ENCODE assay signal across 35 mouse cellular contexts in genomic region chr14:51786335-51786734, GRCm38 (mm10). TPM values are rescaled to one million over a fixed set of nuclear protein-coding genes. Genes with fewer than 3 reads are reported as not detected.
DNase-seq lines count a peak whose midpoint lies in the region; ATAC-seq and TF ChIP-seq lines count a peak whose summit lies in the region.
"Had no signal": no experiment of that assay in that cellular context is flagged by ENCODE, and none has a peak within 500 bp of the region (broad histone marks: within the 10 kb centered on the region; RNA-seq: fewer than 3 reads in every experiment).

No protein-coding gene starts in this region.

- H3K27me3 ChIP-seq in embryonic facial prominence, embryonic 11.5 days (ENCODE audit: control insufficient read depth, insufficient read depth, low read length) = no peaks in the 10 kb centered on the region
- H3K27me3 ChIP-seq in embryonic facial prominence, embryonic 10.5 days (replicated peaks; ENCODE audit: low read depth, poor library complexity, severe bottlenecking) = no peaks in the 10 kb centered on the region
- H3K27me3 ChIP-seq in kidney, embryonic 14.5 days (ENCODE audit: control insufficient read depth, insufficient read depth, low read length) = no peaks in the 10 kb centered on the region
- H3K27me3 ChIP-seq in kidney, postnatal 0 days (ENCODE audit: insufficient read depth, low read length) = no peaks in the 10 kb centered on the region
- H3K27me3 ChIP-seq: embryonic facial prominence, embryonic 12.5 days; embryonic facial prominence, embryonic 15.5 days; heart, embryonic 13.5 days; hindbrain, embryonic 13.5 days; Patski had no signal

- WGBS in embryonic facial prominence, embryonic 11.5 days = 65% methylated on average over 4 of the region's 4 CpGs
- WGBS in embryonic facial prominence, embryonic 10.5 days = 71% methylated on average over 4 of the region's 4 CpGs
- 50% methylated on average over 4 of the region's 4 CpGs for WGBS in kidney, embryonic 14.5 days
- WGBS in kidney, postnatal 0 days = 38% methylated on average over 4 of the region's 4 CpGs

- no peak overlapping the region for H3K4me2 ChIP-seq in embryonic facial prominence, embryonic 11.5 days (ENCODE audit: low read depth, low read length)
- H3K4me2 ChIP-seq in kidney, embryonic 14.5 days (replicated peaks; ENCODE audit: low read depth, low read length) = no peak overlapping the region
- no peak overlapping the region for H3K4me2 ChIP-seq in kidney, postnatal 0 days (ENCODE audit: low read length)
- H3K4me2 ChIP-seq: embryonic facial prominence, embryonic 12.5 days; embryonic facial prominence, embryonic 15.5 days; heart, embryonic 13.5 days; hindbrain, embryonic 13.5 days had no signal

- no peak overlapping the region for H3K9ac ChIP-seq in embryonic facial prominence, embryonic 11.5 days (replicated peaks; ENCODE audit: low read length)
- H3K9ac ChIP-seq in kidney, embryonic 14.5 days (ENCODE audit: low read depth, low read length) = no peak overlapping the region
- H3K9ac ChIP-seq in kidney, postnatal 0 days (ENCODE audit: low read depth, low read length) = no peak overlapping the region
- H3K9ac ChIP-seq: embryonic facial prominence, embryonic 12.5 days; embryonic facial prominence, embryonic 15.5 days; forebrain, postnatal 0 days; heart, embryonic 13.5 days; hindbrain, embryonic 13.5 days had no signal

- no peaks in the 10 kb centered on the region for H3K4me1 ChIP-seq in embryonic facial prominence, embryonic 11.5 days (ENCODE audit: control insufficient read depth, insufficient read depth, low read length)
- no peaks in the 10 kb centered on the region for H3K4me1 ChIP-seq in embryonic facial prominence, embryonic 10.5 days
- H3K4me1 ChIP-seq in kidney, embryonic 14.5 days (ENCODE audit: control insufficient read depth, insufficient read depth, low read length) = 0 out of 2 replicates have a peak, but pooled peaks cover 5% of the 10 kb centered on the region
- no peaks in the 10 kb centered on the region for H3K4me1 ChIP-seq in kidney, postnatal 0 days (replicated peaks; ENCODE audit: insufficient read depth, low read length)
- H3K4me1 ChIP-seq: embryonic facial prominence, embryonic 12.5 days; embryonic facial prominence, embryonic 15.5 days; hindbrain, embryonic 13.5 days had no signal

- H3K4me3 ChIP-seq in embryonic facial prominence, embryonic 11.5 days (ENCODE audit: low read depth, low read length) = no peak overlapping the region
- no peak overlapping the region for H3K4me3 ChIP-seq in embryonic facial prominence, embryonic 10.5 days
- H3K4me3 ChIP-seq in kidney, embryonic 14.5 days (ENCODE audit: low read length) = no peak overlapping the region
- no peak overlapping the region for H3K4me3 ChIP-seq in kidney, postnatal 0 days (replicated peaks; ENCODE audit: low read depth, low read length)
- H3K4me3 ChIP-seq: embryonic facial prominence, embryonic 12.5 days; embryonic facial prominence, embryonic 15.5 days; heart, adult 2 months; heart, embryonic 10.5 days; heart, embryonic 13.5 days; hindbrain, embryonic 13.5 days had no signal

- no peaks in the 10 kb centered on the region for H3K9me3 ChIP-seq in embryonic facial prominence, embryonic 11.5 days (replicated peaks; ENCODE audit: control insufficient read depth, low read length)
- H3K9me3 ChIP-seq in embryonic facial prominence, embryonic 10.5 days = no peaks in the 10 kb centered on the region
- no peaks in the 10 kb centered on the region for H3K9me3 ChIP-seq in kidney, embryonic 14.5 days (ENCODE audit: control insufficient read depth, low read length)
- no peaks in the 10 kb centered on the region for H3K9me3 ChIP-seq in kidney, postnatal 0 days (replicated peaks; ENCODE audit: low read length)
- H3K9me3 ChIP-seq: embryonic facial prominence, embryonic 12.5 days; embryonic facial prominence, embryonic 15.5 days; heart, embryonic 10.5 days; heart, embryonic 13.5 days; hindbrain, embryonic 13.5 days had no signal

- DNase-seq in embryonic facial prominence, embryonic 11.5 days (ENCODE audit: low spot score) = no peak
- DNase-seq in embryonic facial prominence, embryonic 10.5 days (ENCODE audit: low spot score) = no peak
- no peak for DNase-seq in kidney, postnatal 36 days
- peak; percentile 10 for DNase-seq in kidney, postnatal 0 days (ENCODE audit: low spot score)
- DNase-seq in kidney, postnatal 4 days = no peak
- no peak for DNase-seq in adrenal gland, adult 18-20 months (ENCODE audit: low spot score in 2 of 2)
- DNase-seq: adrenal gland, adult 2 months; adrenal gland, postnatal 14 days; cerebellum, adult 11-12 months; cerebellum, adult 8-10 months; cerebellum, postnatal 36 days; embryo, embryonic 11 days; forebrain, postnatal 0 days; gastrocnemius, postnatal 25 days; heart, adult 2 months; heart, postnatal 14 days had no signal

- TF ChIP-seq CTCF in kidney, postnatal 0 days (IDR thresholded peaks at IDR 0.05; ENCODE audit: low read depth) = no peak

- no peak overlapping the region for H3K27ac ChIP-seq in embryonic facial prominence, embryonic 11.5 days (replicated peaks; ENCODE audit: low read depth, low read length)
- no peak overlapping the region for H3K27ac ChIP-seq in embryonic facial prominence, embryonic 10.5 days (replicated peaks)
- H3K27ac ChIP-seq in kidney, embryonic 14.5 days (ENCODE audit: low read depth, low read length) = no peak overlapping the region; the same call in 1 of the 2 replicates
- H3K27ac ChIP-seq in kidney, postnatal 0 days = no peak overlapping the region
- H3K27ac ChIP-seq: embryonic facial prominence, embryonic 12.5 days; embryonic facial prominence, embryonic 15.5 days; heart, adult 2 months; heart, embryonic 10.5 days; heart, embryonic 13.5 days; hindbrain, embryonic 13.5 days had no signal

- ATAC-seq in embryonic facial prominence, embryonic 11.5 days (replicated peaks; ENCODE audit: insufficient number of reproducible peaks, low FRiP score, low TSS enrichment, low read depth) = peak; percentile 44; the same call in 1 of the 2 replicates
- ATAC-seq in kidney, embryonic 14.5 days (ENCODE audit: low FRiP score, low TSS enrichment) = peak; percentile 64; the same call in 1 of the 2 replicates
- ATAC-seq in kidney, postnatal 0 days (replicated peaks; ENCODE audit: low FRiP score, low read depth) = no peak; the same call in 1 of the 2 replicates
- ATAC-seq: forebrain, postnatal 0 days; inflammation-experienced regulatory T-cells, adult 6 months; Patski had no signal

- no peaks in the 10 kb centered on the region for H3K36me3 ChIP-seq in embryonic facial prominence, embryonic 11.5 days (replicated peaks; ENCODE audit: control insufficient read depth, insufficient read depth, low read depth, low read length)
- no peaks in the 10 kb centered on the region for H3K36me3 ChIP-seq in embryonic facial prominence, embryonic 10.5 days (replicated peaks)
- no peaks in the 10 kb centered on the region for H3K36me3 ChIP-seq in kidney, embryonic 14.5 days (ENCODE audit: control insufficient read depth, insufficient read depth, low read length)
- H3K36me3 ChIP-seq in kidney, postnatal 0 days (ENCODE audit: insufficient read depth, low read length) = no peaks in the 10 kb centered on the region
- H3K36me3 ChIP-seq: embryonic facial prominence, embryonic 12.5 days; embryonic facial prominence, embryonic 15.5 days; heart, embryonic 10.5 days; heart, embryonic 13.5 days; hindbrain, embryonic 13.5 days had no signal

RNA-seq across cellular contexts. Expression of gene Ang4, which starts 12.9 kb away (rescaled TPM):
- polyA plus RNA-seq in embryonic facial prominence, embryonic 11.5 days (2014; fragmentation: Nextera tagmentation; extraction: Ambion mirVana) = not detected in 2 replicates
- polyA plus RNA-seq in embryonic facial prominence, embryonic 10.5 days (2016; fragmentation: Nextera tagmentation; extraction: Ambion mirVana) = not detected in 2 replicates
- polyA plus RNA-seq in kidney, embryonic 14.5 days (2014; fragmentation: Nextera tagmentation; extraction: Ambion mirVana) = not detected in 2 replicates
- polyA plus RNA-seq in kidney, postnatal 0 days (2015; fragmentation: Nextera tagmentation; extraction: Ambion mirVana) = 0.28 and 0.33 TPM in 2 replicates
- total RNA-seq in adrenal gland, adult 18-20 months (2021) = not detected
- total RNA-seq: adrenal gland, adult 2 months; adrenal gland, postnatal 14 days; adrenal gland, postnatal 4 days; ES-E14; forebrain, postnatal 0 days; gastrocnemius, adult 8-10 months; gastrocnemius, postnatal 25 days; heart, adult 2 months; heart, postnatal 14 days; hematopoietic stem cell, adult 5-6 weeks had no signal
- polyA plus RNA-seq: adrenal gland, adult 2 months; cortical plate, adult 2 months; embryonic facial prominence, embryonic 12.5 days; embryonic facial prominence, embryonic 15.5 days; forebrain, embryonic 11.5 days; forebrain, embryonic 14.5 days; forebrain, postnatal 0 days; frontal cortex, adult 2 months; gonadal fat pad, adult 2 months; heart, adult 2 months; heart, embryonic 10.5 days; heart, embryonic 13.5 days; hindbrain, embryonic 13.5 days; hindbrain, embryonic 16.5 days; inflammation-experienced regulatory T-cells, adult 6 months; Patski had no signal

RNA-seq across cellular contexts. Expression of gene AY358078, which starts 13.5 kb away (rescaled TPM):
- not detected in 2 replicates for polyA plus RNA-seq in embryonic facial prominence, embryonic 11.5 days (2014; fragmentation: Nextera tagmentation; extraction: Ambion mirVana)
- polyA plus RNA-seq in embryonic facial prominence, embryonic 10.5 days (2016; fragmentation: Nextera tagmentation; extraction: Ambion mirVana) = not detected in 2 replicates
- polyA plus RNA-seq in kidney, embryonic 14.5 days (2014; fragmentation: Nextera tagmentation; extraction: Ambion mirVana) = not detected in 2 replicates
- not detected in 2 replicates for polyA plus RNA-seq in kidney, postnatal 0 days (2015; fragmentation: Nextera tagmentation; extraction: Ambion mirVana)
- not detected for total RNA-seq in adrenal gland, adult 18-20 months (2021)
- total RNA-seq: adrenal gland, adult 2 months; adrenal gland, postnatal 14 days; adrenal gland, postnatal 4 days; ES-E14; forebrain, postnatal 0 days; gastrocnemius, adult 8-10 months; gastrocnemius, postnatal 25 days; heart, adult 2 months; heart, postnatal 14 days; hematopoietic stem cell, adult 5-6 weeks had no signal
- polyA plus RNA-seq: adrenal gland, adult 2 months; cortical plate, adult 2 months; embryonic facial prominence, embryonic 12.5 days; embryonic facial prominence, embryonic 15.5 days; forebrain, embryonic 11.5 days; forebrain, embryonic 14.5 days; forebrain, postnatal 0 days; frontal cortex, adult 2 months; gonadal fat pad, adult 2 months; heart, adult 2 months; heart, embryonic 10.5 days; heart, embryonic 13.5 days; heart, embryonic 16.5 days; hindbrain, embryonic 13.5 days; hindbrain, embryonic 16.5 days; inflammation-experienced regulatory T-cells, adult 6 months; Patski had no signal
